Mouse (Mus musculus) midbrain, embryonic 10.5 days (tissue): ENCODE results near the gene Mbip. TPM values are rescaled to one million over a fixed set of nuclear protein-coding genes. Genes with fewer than 3 reads are reported as not detected.

Experiments used
- polyA plus RNA-seq: library from polyadenylated mRNA; unstranded; fragments of >200 nt; fragmentation: Nextera tagmentation; extraction: Ambion mirVana; gene quantifications from 2 replicates; pipeline ENCODE4 v1.2.1, GENCODE M21; 2016

Mbip gene
- polyA plus RNA-seq, 1 experiment from 2014 or later: 54.0 TPM

Other genes with a start within 250 kb of the Mbip start
- gene Nkx2-1, start 191.0 kb upstream of the Mbip start, polyA plus RNA-seq: 9.1 and 9.4 TPM in 2 replicates